Mouse (Mus musculus) hindbrain, embryonic 13.5 days (tissue): ENCODE measurements around the gene Ttc16. TPM values are rescaled to one million over a fixed set of nuclear protein-coding genes. Genes with fewer than 3 reads are reported as not detected.

Experiments used
- ATAC-seq: fragments of 200-750 bp; cut with Nextera tagmentation; 2 replicates; pipeline ENCODE4 v1.8.0; 2017; ENCODE audit warnings: moderate TSS enrichment; ENCODE audit not compliant: low FRiP score
- H3K27ac ChIP-seq: fragments of 300-500 bp; sonication (generic); 2 replicates; pipeline ENCODE4 v1.5.1; 2015; ENCODE audit warnings: inconsistent platforms, mild to moderate bottlenecking, moderate library complexity
- H3K27me3 ChIP-seq: fragments of 300-500 bp; sonication (generic); 2 replicates; pipeline ENCODE4 v1.6.1; 2015; ENCODE audit warnings: mild to moderate bottlenecking, inconsistent platforms
- H3K36me3 ChIP-seq: fragments of 300-500 bp; sonication (generic); 2 replicates; pipeline ENCODE4 v1.6.1; 2015; ENCODE audit warnings: mild to moderate bottlenecking, inconsistent platforms
- H3K4me1 ChIP-seq: fragments of 300-500 bp; sonication (generic); replicated peaks from 2 replicates; pipeline ENCODE4 v1.6.1; 2015; ENCODE audit warnings: inconsistent platforms
- H3K4me2 ChIP-seq: fragments of 300-500 bp; sonication (generic); 2 replicates; pipeline ENCODE4 v1.6.1; 2015; ENCODE audit warnings: inconsistent platforms, mild to moderate bottlenecking, moderate library complexity
- H3K4me3 ChIP-seq: fragments of 300-500 bp; sonication (generic); 2 replicates; pipeline ENCODE4 v1.5.1; 2015; ENCODE audit warnings: mild to moderate bottlenecking, inconsistent platforms
- H3K9ac ChIP-seq: fragments of 300-500 bp; sonication (generic); 2 replicates; pipeline ENCODE4 v1.6.1; 2015; ENCODE audit warnings: mild to moderate bottlenecking, inconsistent platforms
- H3K9me3 ChIP-seq: fragments of 300-500 bp; sonication (generic); 2 replicates; pipeline ENCODE4 v1.6.1; 2016; ENCODE audit warnings: inconsistent platforms
- WGBS: fragments of 180-500 bp; shearing (Covaris S2); methylation state at CpG from one replicate; pipeline ENCODE4 v1.1.7; 2015; 5-methylcytosine and 5-hydroxymethylcytosine counted together
- polyA plus RNA-seq: library from polyadenylated mRNA; unstranded; fragments of >200 nt; fragmentation: Nextera tagmentation; extraction: Ambion mirVana; gene quantifications from 2 replicates; pipeline ENCODE4 v1.2.1, GENCODE M21; 2015

Gene Ttc16
- polyA plus RNA-seq, 1 experiment from 2014 or later = 1.8 TPM

DNA sequence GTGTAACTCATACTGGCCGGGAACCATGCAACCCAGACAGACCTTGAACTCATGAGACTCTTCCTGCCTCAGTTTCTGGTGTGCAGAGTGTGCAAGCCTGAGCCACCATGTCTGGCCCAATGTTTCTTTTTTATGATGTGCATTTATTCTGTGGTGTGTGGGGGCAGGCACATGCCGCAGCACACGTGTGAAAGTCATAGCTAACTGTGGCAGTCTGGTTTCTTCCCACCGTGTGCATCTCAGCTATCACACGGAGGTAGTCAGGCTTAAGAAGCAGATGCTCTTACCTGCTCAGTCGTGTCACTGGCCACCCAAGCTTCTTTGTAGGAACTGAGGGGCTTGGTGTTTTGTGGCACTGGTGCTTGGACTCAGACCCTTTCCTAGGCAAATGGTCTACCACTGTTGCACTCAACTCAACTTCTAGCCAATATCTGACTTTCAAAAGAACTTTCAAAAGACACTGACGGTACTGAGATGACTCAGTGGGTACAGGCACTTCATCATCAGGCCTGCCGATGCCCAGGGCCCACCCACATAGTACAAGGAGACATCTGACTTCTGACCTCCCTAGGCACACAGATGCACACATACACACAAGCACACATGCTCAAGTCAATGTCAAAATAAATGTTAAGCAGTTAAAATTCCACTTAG, 2.7 kb downstream of the Ttc16 start:
- H3K27ac ChIP-seq = no peak overlapping the region
- H3K36me3 ChIP-seq = no peaks in the 10 kb centered on the region
- ATAC-seq = no peak
- no peak overlapping the region for H3K9ac ChIP-seq
- WGBS = 82% methylated on average over 8 of the region's 8 CpGs
- no peak overlapping the region for H3K4me2 ChIP-seq
- no peak overlapping the region for H3K4me3 ChIP-seq
- H3K4me1 ChIP-seq = peaks cover 25% of the 10 kb centered on the region
- no peaks in the 10 kb centered on the region for H3K9me3 ChIP-seq
- peaks cover 12% of the 10 kb centered on the region for H3K27me3 ChIP-seq

DNA sequence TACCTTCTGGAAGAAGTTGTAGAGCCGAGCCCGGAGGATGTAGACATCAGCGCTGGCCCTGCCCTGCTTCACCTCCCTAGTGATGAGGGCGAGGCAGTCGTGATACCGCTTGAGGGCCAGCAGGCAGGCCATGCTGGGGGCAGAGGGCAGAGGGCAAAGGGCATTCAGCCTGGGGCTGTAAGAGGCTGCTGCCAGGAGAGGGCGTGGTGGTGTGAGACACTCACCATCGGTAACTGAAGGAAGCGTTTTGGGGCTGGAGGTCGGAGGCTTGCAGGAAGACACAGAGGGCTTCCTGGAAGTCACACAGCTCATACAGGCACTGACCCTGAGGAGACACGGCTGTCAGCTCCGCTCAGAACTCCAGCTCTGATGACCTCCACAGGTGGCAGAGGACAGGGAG, 3.5 kb downstream of the Ttc16 start:
- 37% methylated on average over 12 of the region's 12 CpGs for WGBS
- Histone ChIP-seq H3K4me3 (no peak overlapping the region), H3K9ac (no peak overlapping the region), H3K4me1 (peaks cover 34% of the 10 kb centered on the region), H3K4me2 (no peak overlapping the region), H3K9me3 (no peaks in the 10 kb centered on the region), H3K27me3 (peaks cover 8% of the 10 kb centered on the region), H3K36me3 (no peaks in the 10 kb centered on the region), H3K27ac (no peak overlapping the region)
- ATAC-seq = no peak

DNA sequence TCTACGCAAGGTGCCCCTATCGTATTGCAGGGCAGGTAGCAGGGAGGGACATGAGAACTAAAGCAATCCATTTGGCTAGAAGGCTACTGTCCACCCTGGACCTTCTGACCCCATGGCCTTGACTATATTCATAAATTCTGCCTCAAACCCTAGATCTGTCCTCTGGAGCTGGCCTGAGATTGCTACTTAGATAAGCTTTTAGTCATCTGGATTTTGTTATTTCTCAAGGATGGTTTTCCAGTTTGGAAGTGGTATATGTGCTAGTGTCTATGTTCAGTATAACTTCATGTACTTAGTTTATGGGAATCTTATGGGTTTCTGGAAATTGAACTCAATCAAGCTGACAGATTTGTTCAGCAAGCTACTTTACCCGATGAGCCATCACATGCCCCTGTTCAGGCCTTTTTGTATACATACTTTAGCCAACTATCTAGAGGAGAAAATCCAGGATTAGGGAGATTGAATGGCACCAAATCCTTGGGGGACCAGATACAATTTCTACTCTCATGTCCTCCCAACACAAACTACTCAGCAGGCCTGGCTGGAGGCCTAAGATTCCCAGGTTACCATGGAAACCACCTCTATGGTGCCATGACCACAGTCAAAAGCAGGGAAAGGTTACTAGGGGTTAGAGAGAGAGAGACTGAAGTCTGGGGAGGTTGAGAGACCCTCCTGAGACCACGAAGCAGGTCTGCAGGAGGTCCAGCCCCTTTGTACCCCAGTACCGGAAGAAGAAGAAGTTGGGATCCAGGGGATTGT, 5.9 kb downstream of the Ttc16 start:
- H3K27ac ChIP-seq = no peak overlapping the region
- H3K9ac ChIP-seq = no peak overlapping the region
- H3K4me3 ChIP-seq = no peak overlapping the region
- no peaks in the 10 kb centered on the region for H3K36me3 ChIP-seq
- ATAC-seq = no peak
- no peak overlapping the region for H3K4me2 ChIP-seq
- no peaks in the 10 kb centered on the region for H3K27me3 ChIP-seq
- H3K4me1 ChIP-seq = peaks cover 17% of the 10 kb centered on the region
- WGBS = 65% methylated on average over 5 of the region's 5 CpGs
- no peaks in the 10 kb centered on the region for H3K9me3 ChIP-seq

DNA sequence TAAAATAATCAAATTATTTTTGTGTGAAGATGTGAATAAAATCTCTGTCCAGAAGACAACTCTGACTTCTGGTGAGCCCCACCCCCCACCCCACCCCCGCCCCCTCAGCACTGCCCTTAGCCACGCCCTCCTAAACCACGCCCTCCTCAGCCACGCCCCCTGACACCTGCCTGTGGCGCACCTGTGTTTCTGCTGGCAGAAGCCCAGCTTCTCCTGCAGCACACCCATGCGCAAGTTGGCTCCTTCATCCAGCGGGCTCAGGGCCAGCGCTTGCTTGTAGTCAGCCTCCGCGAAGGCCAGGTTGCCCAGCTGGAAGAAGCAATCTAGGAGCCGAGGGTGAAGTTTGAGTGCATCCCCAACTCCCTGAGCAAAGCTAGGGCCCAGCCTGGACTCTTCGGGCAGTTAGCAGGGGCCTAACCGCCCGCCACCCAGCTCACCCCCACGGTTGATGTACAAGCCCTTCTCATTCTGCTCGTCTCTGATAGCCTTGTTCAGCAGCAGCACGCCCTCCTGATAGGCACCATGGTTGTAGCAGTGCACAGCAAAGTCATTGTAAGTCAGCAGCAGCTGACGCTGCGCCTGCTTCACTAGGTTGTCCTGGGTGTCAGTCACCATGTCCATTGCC, 6.7 kb downstream of the Ttc16 start:
- H3K27ac ChIP-seq = no peak overlapping the region

DNA sequence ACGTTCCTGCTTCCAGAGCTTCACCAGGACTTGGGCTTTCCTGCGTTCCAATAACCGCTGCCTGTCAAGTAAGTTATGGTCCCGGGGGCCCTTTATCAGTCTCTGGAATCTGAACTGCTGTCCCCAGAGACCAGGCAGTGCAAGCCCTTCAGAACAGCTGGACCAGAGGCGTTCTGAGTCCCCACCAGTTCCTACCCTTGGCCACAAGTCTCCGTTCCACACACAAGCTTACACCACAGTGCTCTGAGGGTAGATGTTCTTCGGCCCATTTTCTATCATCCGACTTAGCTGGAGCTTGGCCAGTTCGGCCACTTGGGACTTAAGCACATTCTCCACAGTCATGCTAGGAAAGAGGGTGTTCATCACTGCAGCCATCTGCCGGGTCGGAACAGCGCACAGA, 8.2 kb downstream of the Ttc16 start:
- WGBS = 68% methylated on average over 12 of the region's 12 CpGs
- no peak for ATAC-seq
- Histone ChIP-seq H3K36me3 (peaks cover 14% of the 10 kb centered on the region), H3K9ac (no peak overlapping the region), H3K27me3 (no peaks in the 10 kb centered on the region), H3K4me1 (peaks cover 17% of the 10 kb centered on the region), H3K27ac (no peak overlapping the region), H3K4me2 (no peak overlapping the region), H3K4me3 (no peak overlapping the region), H3K9me3 (no peaks in the 10 kb centered on the region)

More for the DNA sequence above, 6.7 kb downstream of the Ttc16 start:
- H3K9me3 ChIP-seq = no peaks in the 10 kb centered on the region
- no peak overlapping the region for H3K4me2 ChIP-seq
- H3K36me3 ChIP-seq = no peaks in the 10 kb centered on the region
- no peak overlapping the region for H3K4me3 ChIP-seq
- no peak for ATAC-seq
- no peaks in the 10 kb centered on the region for H3K27me3 ChIP-seq
- peaks cover 17% of the 10 kb centered on the region for H3K4me1 ChIP-seq
- no peak overlapping the region for H3K9ac ChIP-seq
- WGBS = 59% methylated on average over 19 of the region's 19 CpGs

DNA sequence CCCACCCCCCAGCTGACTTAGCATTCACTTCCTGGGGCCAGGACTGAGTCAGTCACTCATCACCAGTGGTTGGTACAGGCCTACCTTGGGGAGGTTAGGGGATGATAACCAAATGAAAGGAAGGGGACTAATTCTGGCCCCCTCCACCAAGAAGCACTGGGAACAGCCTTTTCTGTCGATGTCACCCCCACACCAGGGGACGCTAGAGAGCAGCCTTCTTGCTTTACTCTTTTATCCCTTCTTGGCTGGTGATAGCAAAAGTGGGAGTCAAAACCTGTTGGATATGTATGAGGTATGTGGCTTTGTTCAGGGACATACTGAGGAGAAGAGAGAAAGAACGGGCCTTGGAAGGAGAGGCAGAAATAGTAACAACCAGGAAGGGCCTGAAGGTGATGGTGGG, 12.1 kb downstream of the Ttc16 start:
- Histone ChIP-seq H3K27me3 (no peaks in the 10 kb centered on the region), H3K9ac (no peak overlapping the region), H3K4me3 (no peak overlapping the region), H3K4me1 (peaks cover 24% of the 10 kb centered on the region), H3K27ac (no peak overlapping the region), H3K4me2 (no peak overlapping the region), H3K36me3 (peaks cover 45% of the 10 kb centered on the region), H3K9me3 (no peaks in the 10 kb centered on the region)
- whole genome bisulfite sequencing = 81% methylated on average over 3 of the region's 3 CpGs
- ATAC-seq = no peak

DNA sequence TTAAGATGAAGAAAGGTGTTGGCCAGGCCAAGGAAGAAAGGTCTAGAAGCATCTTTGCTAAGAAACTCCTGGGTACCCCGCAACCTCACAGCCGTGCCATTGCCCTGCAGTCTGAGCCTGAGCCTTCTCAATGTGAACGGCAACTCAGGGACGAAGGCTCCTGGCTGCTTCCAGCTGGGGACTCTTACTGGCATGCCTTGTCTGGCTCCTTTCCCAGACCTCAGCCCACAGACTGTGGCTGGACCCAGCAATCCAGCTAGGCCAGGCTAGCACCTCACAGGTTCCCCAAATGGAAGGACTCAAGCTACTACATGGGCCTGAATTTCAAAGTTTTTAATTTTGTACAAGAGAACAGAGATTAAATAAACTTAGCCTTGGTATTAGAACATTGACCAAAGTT, 13.6 kb downstream of the Ttc16 start:
- Histone ChIP-seq H3K27ac (no peak overlapping the region), H3K36me3 (peaks cover 45% of the 10 kb centered on the region), H3K9me3 (no peaks in the 10 kb centered on the region), H3K4me2 (no peak overlapping the region), H3K4me1 (peaks cover 23% of the 10 kb centered on the region), H3K4me3 (no peak overlapping the region), H3K27me3 (no peaks in the 10 kb centered on the region), H3K9ac (no peak overlapping the region)
- ATAC-seq = no peak
- WGBS = 81% methylated on average over 4 of the region's 4 CpGs

DNA sequence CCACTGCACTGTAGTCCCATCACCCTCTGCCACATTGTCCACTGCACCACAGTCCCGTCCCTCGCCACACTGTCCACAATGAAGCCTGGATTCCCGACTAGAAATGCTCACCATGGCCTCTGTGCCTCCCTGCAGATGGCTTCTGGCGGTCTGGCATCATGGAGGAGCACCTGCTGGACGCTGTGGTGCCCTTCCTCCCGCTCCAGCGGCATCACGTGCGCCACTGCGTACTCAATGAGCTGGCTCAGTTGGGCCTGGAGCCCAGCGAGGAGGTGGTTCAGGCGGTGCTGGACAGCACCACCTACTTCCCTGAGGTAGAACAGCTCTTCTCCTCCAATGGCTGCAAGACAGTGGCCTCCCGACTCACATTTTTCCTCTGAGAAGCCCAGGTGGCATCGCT, 14.1 kb downstream of the Ttc16 start:
- no peak overlapping the region for H3K27ac ChIP-seq
- no peak overlapping the region for H3K4me2 ChIP-seq
- H3K27me3 ChIP-seq = no peaks in the 10 kb centered on the region
- H3K9ac ChIP-seq = no peak overlapping the region
- no peaks in the 10 kb centered on the region for H3K9me3 ChIP-seq
- no peak overlapping the region for H3K4me3 ChIP-seq
- H3K36me3 ChIP-seq = peaks cover 45% of the 10 kb centered on the region
- no peak for ATAC-seq
- H3K4me1 ChIP-seq = peaks cover 23% of the 10 kb centered on the region
- WGBS = 88% methylated on average over 14 of the region's 14 CpGs

DNA sequence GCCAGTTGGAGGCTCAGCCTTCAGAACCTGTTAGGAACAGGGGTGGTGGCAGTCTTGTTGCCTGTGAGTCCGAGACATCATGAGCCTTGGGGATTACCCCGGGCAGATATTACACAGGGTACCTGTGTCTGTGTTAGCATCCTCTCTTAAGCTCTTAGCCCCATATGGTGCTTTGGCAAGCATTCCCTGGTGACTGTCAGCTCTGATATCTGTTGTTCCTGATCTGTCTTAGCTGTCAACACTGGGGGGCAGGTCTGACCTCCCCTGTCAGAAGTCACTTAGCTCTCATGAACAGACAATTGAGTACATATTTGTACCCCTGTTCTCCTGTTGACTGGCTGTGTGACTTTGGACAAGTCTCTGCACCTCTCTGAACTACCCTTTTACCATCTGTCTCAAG, 16.4 kb downstream of the Ttc16 start:
- no peak for ATAC-seq
- peaks cover 58% of the 10 kb centered on the region for H3K36me3 ChIP-seq
- H3K27me3 ChIP-seq = no peaks in the 10 kb centered on the region
- H3K4me1 ChIP-seq = peaks cover 23% of the 10 kb centered on the region
- WGBS = 92% methylated on average over 2 of the region's 2 CpGs
- peak overlapping the region; percentile 95; the same call in 1 of the 2 replicates for H3K9ac ChIP-seq
- no peak overlapping the region for H3K4me2 ChIP-seq
- H3K27ac ChIP-seq = peak overlapping the region; percentile 30; the same call in 1 of the 2 replicates
- H3K9me3 ChIP-seq = no peaks in the 10 kb centered on the region
- H3K4me3 ChIP-seq = no peak overlapping the region

DNA sequence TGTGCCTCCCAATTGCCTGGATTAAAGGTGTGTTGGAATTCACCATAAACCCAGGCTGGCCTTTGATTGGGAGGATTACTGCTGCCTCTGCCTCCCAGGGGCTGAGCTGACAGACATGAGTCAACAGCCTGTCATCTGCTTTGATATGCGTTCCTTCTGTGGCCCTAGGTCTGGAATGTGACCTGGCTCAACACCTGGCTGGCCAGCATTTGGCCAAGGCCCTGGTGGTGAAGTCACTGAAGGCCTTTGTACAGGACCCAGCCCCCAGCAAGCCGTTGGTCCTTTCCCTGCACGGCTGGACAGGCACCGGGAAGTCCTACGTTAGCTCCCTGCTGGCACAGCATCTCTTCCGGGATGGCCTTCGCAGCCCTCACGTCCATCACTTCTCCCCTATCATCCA, 16.9 kb downstream of the Ttc16 start:
- H3K4me3 ChIP-seq = peak overlapping the region; percentile 71; the same call in 1 of the 2 replicates
- H3K4me1 ChIP-seq = peaks cover 23% of the 10 kb centered on the region
- peak overlapping the region; percentile 30; the same call in 1 of the 2 replicates for H3K27ac ChIP-seq
- H3K27me3 ChIP-seq = no peaks in the 10 kb centered on the region
- H3K9me3 ChIP-seq = no peaks in the 10 kb centered on the region
- no peak for ATAC-seq
- peak overlapping the region; percentile 55; the same call in 1 of the 2 replicates for H3K4me2 ChIP-seq
- 71% methylated on average over 8 of the region's 8 CpGs for WGBS
- peak overlapping the region; percentile 95; the same call in 1 of the 2 replicates for H3K9ac ChIP-seq
- H3K36me3 ChIP-seq = peaks cover 60% of the 10 kb centered on the region

DNA sequence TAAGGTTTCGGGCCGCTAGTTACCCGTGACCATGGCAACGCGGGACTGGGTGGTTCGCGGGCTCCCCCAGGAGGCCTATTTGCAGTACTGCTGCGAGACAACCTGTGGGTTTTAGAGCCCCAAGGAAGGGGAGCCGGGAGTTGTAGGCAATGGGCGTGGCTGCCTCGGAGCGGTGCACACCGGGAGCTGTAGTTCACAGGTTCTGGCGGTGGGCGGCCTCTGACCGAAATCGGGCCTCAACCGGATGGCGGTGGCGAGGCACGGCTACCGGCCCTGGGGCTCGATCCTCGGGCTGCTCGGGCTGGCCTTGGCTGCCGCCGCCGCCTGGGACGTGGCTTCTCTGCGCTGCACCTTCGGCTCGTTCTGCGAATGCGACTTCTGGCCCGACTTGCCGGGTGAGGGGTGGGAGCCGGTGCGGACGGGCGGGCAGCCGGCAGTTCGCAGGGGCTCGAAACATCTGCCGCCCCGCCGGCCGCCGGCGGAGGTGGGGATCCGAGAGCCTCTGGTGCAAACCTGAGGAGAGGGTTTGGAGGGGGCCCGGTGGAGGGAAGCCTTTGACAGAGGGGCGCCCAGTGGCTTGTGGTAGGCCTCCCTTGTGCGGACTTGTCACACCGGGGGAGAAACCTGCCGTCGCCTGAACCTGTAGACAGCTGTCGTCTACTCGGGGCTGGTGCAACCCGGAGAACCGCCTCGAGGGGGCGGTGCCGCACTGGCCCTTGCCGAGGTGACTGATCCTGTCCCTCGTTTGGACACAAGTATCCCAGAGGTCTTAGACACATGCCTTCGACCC, 18.2 kb downstream of the Ttc16 start, which contains the start of gene Tor2a:
TSS of gene Tor2a (plus strand) at position 179 of the 790 bp plus-strand sequence.
- peak within 1 kb of the TSS; percentile 95 for H3K9ac ChIP-seq
- H3K27ac ChIP-seq = peak within 1 kb of the TSS; percentile 94
- H3K4me2 ChIP-seq = peak within 1 kb of the TSS; percentile 55
- H3K4me1 ChIP-seq = peaks cover 27% of the 10 kb centered on the region
- peak within 1 kb of the TSS; percentile 71 for H3K4me3 ChIP-seq
- ATAC-seq = peak; percentile 94
- no peaks in the 10 kb centered on the region for H3K9me3 ChIP-seq
- H3K27me3 ChIP-seq = no peaks in the 10 kb centered on the region
- H3K36me3 ChIP-seq = peaks cover 60% of the 10 kb centered on the region
- under 1% methylated on average over 66 of the region's 66 CpGs for WGBS

DNA sequence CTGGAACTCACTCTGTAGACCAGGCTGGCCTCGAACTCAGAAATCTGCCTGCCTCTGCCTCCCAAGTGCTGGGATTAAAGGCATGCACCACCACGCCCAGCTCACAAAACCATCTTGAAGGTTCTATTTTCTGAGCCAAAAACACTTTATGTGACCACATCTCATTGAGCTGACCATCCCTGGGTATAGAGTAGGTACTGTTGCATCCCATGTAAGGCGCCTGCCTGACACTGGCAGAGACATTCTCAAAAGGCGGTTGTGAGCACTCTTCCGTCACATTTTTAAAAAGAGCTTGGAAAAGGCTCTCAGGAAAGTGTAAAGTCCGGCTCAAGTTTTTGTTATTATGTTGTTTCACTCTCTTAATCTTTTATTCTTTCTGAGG, 18.8 kb downstream of the Ttc16 start:
- peak; percentile 55 for ATAC-seq
- Histone ChIP-seq H3K36me3 (peaks cover 59% of the 10 kb centered on the region), H3K9ac (no peak overlapping the region), H3K4me2 (peak overlapping the region; percentile 55; the same call in 1 of the 2 replicates), H3K9me3 (no peaks in the 10 kb centered on the region), H3K27me3 (no peaks in the 10 kb centered on the region), H3K4me3 (peak overlapping the region; percentile 71; the same call in 1 of the 2 replicates), H3K27ac (peak overlapping the region; percentile 94; the same call in 1 of the 2 replicates), H3K4me1 (peaks cover 33% of the 10 kb centered on the region)
- 32% methylated on average over 6 of the region's 6 CpGs for WGBS
